Mouse (Mus musculus) urinary bladder, postnatal 14 days (tissue): ENCODE data around the gene Cdr2.
"Not testable (repeated sequence)": the region's sequence is repeated elsewhere in the genome, so short reads cannot be mapped to it uniquely, and the experiment has no call there.

Experiments used
- DNase-seq: peaks from one replicate; pipeline ENCODE4 v3.0.0; 2021; ENCODE audit warnings: low spot score

The Cdr2 gene

GRCm38 (mm10) chr7:120970112-120970511 is 12.0 kb downstream of the Cdr2 start:
- no peak for DNase-seq

GRCm38 (mm10) chr7:120969221-120969620 is 12.9 kb downstream of the Cdr2 start:
- DNase-seq, result no peak

- DNase-seq, result no peak
Measured at GRCm38 (mm10) chr7:120963126-120963525, 19.0 kb downstream of the Cdr2 start.

GRCm38 (mm10) chr7:120961893-120962292 is 20.2 kb downstream of the Cdr2 start:
- DNase-seq, result no peak

GRCm38 (mm10) chr7:120960601-120961000 is 21.5 kb downstream of the Cdr2 start:
- no peak for DNase-seq

GRCm38 (mm10) chr7:120960116-120960515 is 22.0 kb downstream of the Cdr2 start:
- no peak for DNase-seq

GRCm38 (mm10) chr7:120953591-120953990 is 28.5 kb downstream of the Cdr2 start:
- DNase-seq, result not testable (repeated sequence)

- DNase-seq, result no peak
Measured at GRCm38 (mm10) chr7:120943936-120944509, 38.1 kb downstream of the Cdr2 start.

GRCm38 (mm10) chr7:120942506-120942905 is 39.6 kb downstream of the Cdr2 start:
- no peak for DNase-seq

GRCm38 (mm10) chr7:120941214-120941613 is 40.9 kb downstream of the Cdr2 start:
- no peak for DNase-seq

- peak; percentile 10 for DNase-seq
Measured at GRCm38 (mm10) chr7:120940343-120940742, 41.8 kb downstream of the Cdr2 start.

GRCm38 (mm10) chr7:120938206-120938605 is 43.9 kb downstream of the Cdr2 start:
- no peak for DNase-seq

- no peak for DNase-seq
Measured at GRCm38 (mm10) chr7:120936522-120936921, 45.6 kb downstream of the Cdr2 start.

- DNase-seq, result peak; percentile 56
Measured at GRCm38 (mm10) chr7:120934716-120935115, 47.4 kb downstream of the Cdr2 start.

GRCm38 (mm10) chr7:120933680-120934195 is 48.4 kb downstream of the Cdr2 start:
- DNase-seq, result peak; percentile 18

GRCm38 (mm10) chr7:120933110-120933509 is 49.0 kb downstream of the Cdr2 start:
- no peak for DNase-seq

- peak; percentile 33 for DNase-seq
Measured at GRCm38 (mm10) chr7:120918526-120918962, 63.6 kb downstream of the Cdr2 start.

- peak; percentile 99 for DNase-seq
Measured at GRCm38 (mm10) chr7:120917592-120918461, 64.3 kb downstream of the Cdr2 start, which contains the start of gene Polr3e. TSS of gene Polr3e (plus strand) at chr7:120917744.

- DNase-seq, result no peak
Measured at GRCm38 (mm10) chr7:120917279-120917591, 64.9 kb downstream of the Cdr2 start.

- no peak for DNase-seq
Measured at GRCm38 (mm10) chr7:120916262-120916875, 65.7 kb downstream of the Cdr2 start.

- no peak for DNase-seq
Measured at GRCm38 (mm10) chr7:120913332-120913731, 68.8 kb downstream of the Cdr2 start.

- DNase-seq, result not testable (repeated sequence)
Measured at GRCm38 (mm10) chr7:120911268-120911667, 70.8 kb downstream of the Cdr2 start.

GRCm38 (mm10) chr7:120910172-120910571 is 71.9 kb downstream of the Cdr2 start:
- DNase-seq, result not testable (repeated sequence)
